Mouse (Mus musculus): ENCODE results near the gene Tmem178b. TPM values are rescaled to one million over a fixed set of nuclear protein-coding genes. Genes with fewer than 3 reads are reported as not detected.

The Tmem178b gene
- total and polyA plus RNA-seq, 3 experiments, result 0.51 to 1.3 (median 0.94) TPM

- 64% methylated on average over 4 of the region's 4 CpGs for WGBS
Observed at GRCm38 (mm10) chr6:40015185-40015584, 142.1 kb downstream of the Tmem178b start.

GRCm38 (mm10) chr6:40015711-40016460, 142.8 kb downstream of the Tmem178b start:
- WGBS, result 62% methylated on average over 7 of the region's 7 CpGs
- Histone ChIP-seq H3K4me3 (no peak overlapping the region), H3K9ac (ENCODE audit: low read depth, low read length) (no peak overlapping the region), H3K4me1 (ENCODE audit: control insufficient read depth, insufficient read depth, low read length) (no peaks in the 10 kb centered on the region), H3K36me3 (ENCODE audit: control insufficient read depth, insufficient read depth, low read length) (no peaks in the 10 kb centered on the region), H3K27ac (no peak overlapping the region), H3K79me2 (replicated peaks; ENCODE audit: control insufficient read depth, insufficient read depth, low read length) (no peaks in the 10 kb centered on the region), H3K27me3 (ENCODE audit: control insufficient read depth, insufficient read depth, low read length) (no peaks in the 10 kb centered on the region)
- TF ChIP-seq EP300 (IDR thresholded peaks at IDR 0.05; ENCODE audit: insufficient read depth, low read depth, low read length) (no peak), POLR2A (IDR thresholded peaks at IDR 0.05; ENCODE audit: insufficient read depth, low read depth, low read length) (no peak), CTCF (IDR thresholded peaks at IDR 0.05) (no peak)
- intact Hi-C loops (cut with DNase I), result no loop called here
- DNase-seq, result no peak

More at GRCm38 (mm10) chr6:40015185-40015584, 142.1 kb downstream of the Tmem178b start:
- Histone ChIP-seq H3K4me1 (ENCODE audit: control insufficient read depth, insufficient read depth, low read length) (no peaks in the 10 kb centered on the region), H3K9ac (ENCODE audit: low read depth, low read length) (no peak overlapping the region), H3K27me3 (ENCODE audit: control insufficient read depth, insufficient read depth, low read length) (no peaks in the 10 kb centered on the region), H3K36me3 (ENCODE audit: control insufficient read depth, insufficient read depth, low read length) (no peaks in the 10 kb centered on the region), H3K79me2 (replicated peaks; ENCODE audit: control insufficient read depth, insufficient read depth, low read length) (no peaks in the 10 kb centered on the region), H3K4me3 (no peak overlapping the region), H3K27ac (no peak overlapping the region)
- TF ChIP-seq POLR2A (IDR thresholded peaks at IDR 0.05; ENCODE audit: insufficient read depth, low read depth, low read length) (no peak), EP300 (IDR thresholded peaks at IDR 0.05; ENCODE audit: insufficient read depth, low read depth, low read length) (no peak), CTCF (IDR thresholded peaks at IDR 0.05) (no peak)
- intact Hi-C loops (cut with DNase I), result no loop called here
- no peak for DNase-seq

GRCm38 (mm10) chr6:40019396-40019795, 146.3 kb downstream of the Tmem178b start:
- no peak for TF ChIP-seq POLR2A (IDR thresholded peaks at IDR 0.05; ENCODE audit: insufficient read depth, low read depth, low read length)
- TF ChIP-seq EP300 (IDR thresholded peaks at IDR 0.05; ENCODE audit: insufficient read depth, low read depth, low read length), result no peak
- TF ChIP-seq CTCF (IDR thresholded peaks at IDR 0.05), result no peak
- Histone ChIP-seq H3K79me2 (replicated peaks; ENCODE audit: control insufficient read depth, insufficient read depth, low read length) (no peaks in the 10 kb centered on the region), H3K27ac (no peak overlapping the region), H3K9ac (ENCODE audit: low read depth, low read length) (no peak overlapping the region), H3K4me3 (no peak overlapping the region), H3K36me3 (ENCODE audit: control insufficient read depth, insufficient read depth, low read length) (no peaks in the 10 kb centered on the region), H3K27me3 (ENCODE audit: control insufficient read depth, insufficient read depth, low read length) (no peaks in the 10 kb centered on the region), H3K4me1 (ENCODE audit: control insufficient read depth, insufficient read depth, low read length) (no peaks in the 10 kb centered on the region)
- no peak for DNase-seq
- intact Hi-C loops (cut with DNase I), result no loop called here
- WGBS, result 38% methylated on average over 4 of the region's 4 CpGs

GRCm38 (mm10) chr6:40023592-40024335, 150.7 kb downstream of the Tmem178b start:
- no peak overlapping the region for H3K9ac ChIP-seq (ENCODE audit: low read depth, low read length)
- 65% methylated on average over 4 of the region's 4 CpGs for WGBS

DNA sequence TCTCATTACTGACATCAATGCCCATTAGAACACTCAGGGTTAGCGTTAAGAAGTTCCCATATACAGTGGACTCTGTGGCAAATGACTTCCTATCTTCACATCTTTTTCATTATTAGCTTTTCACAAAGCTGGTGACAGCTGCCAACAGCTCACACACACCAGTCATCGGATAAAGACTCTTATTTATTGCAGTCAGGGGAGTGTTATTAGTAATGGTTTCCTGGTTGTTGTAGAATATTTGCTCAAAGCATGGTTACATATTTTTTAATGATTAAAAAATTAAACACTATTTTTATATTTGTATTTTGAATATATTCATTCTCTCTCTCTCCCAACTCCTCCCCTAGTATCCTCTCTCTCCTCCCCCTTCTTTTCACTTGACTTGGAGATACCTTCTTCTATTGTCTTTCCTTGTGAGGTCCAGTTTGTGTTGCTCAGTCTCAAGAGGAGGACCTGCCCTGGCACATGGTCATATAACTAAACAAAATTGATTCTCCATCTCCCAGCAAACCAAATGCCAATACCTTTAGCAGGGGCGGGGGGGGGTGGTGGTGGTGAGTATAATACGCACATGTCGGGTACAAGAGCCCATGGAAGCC, 151.4 kb downstream of the Tmem178b start:
- H3K36me3 ChIP-seq (ENCODE audit: control insufficient read depth, insufficient read depth, low read length), result no peaks in the 10 kb centered on the region
- intact Hi-C loops (cut with DNase I), result no loop called here
- H3K4me1 ChIP-seq (ENCODE audit: control insufficient read depth, insufficient read depth, low read length), result no peaks in the 10 kb centered on the region
- H3K9ac ChIP-seq (ENCODE audit: low read depth, low read length), result no peak overlapping the region
- H3K27me3 ChIP-seq (ENCODE audit: control insufficient read depth, insufficient read depth, low read length), result no peaks in the 10 kb centered on the region
- no peak for TF ChIP-seq POLR2A (IDR thresholded peaks at IDR 0.05; ENCODE audit: insufficient read depth, low read depth, low read length)
- no peak for TF ChIP-seq CTCF (IDR thresholded peaks at IDR 0.05)
- no peak for TF ChIP-seq EP300 (IDR thresholded peaks at IDR 0.05; ENCODE audit: insufficient read depth, low read depth, low read length)
- H3K4me3 ChIP-seq, result no peak overlapping the region
- 72% methylated on average over 5 of the region's 5 CpGs for WGBS
- no peak for DNase-seq
- H3K27ac ChIP-seq, result no peak overlapping the region
- H3K79me2 ChIP-seq (replicated peaks; ENCODE audit: control insufficient read depth, insufficient read depth, low read length), result no peaks in the 10 kb centered on the region

More at GRCm38 (mm10) chr6:40023592-40024335, 150.7 kb downstream of the Tmem178b start:
- intact Hi-C loops (cut with DNase I), result no loop called here
- Histone ChIP-seq H3K36me3 (ENCODE audit: control insufficient read depth, insufficient read depth, low read length) (no peaks in the 10 kb centered on the region), H3K27ac (no peak overlapping the region), H3K4me3 (no peak overlapping the region), H3K27me3 (ENCODE audit: control insufficient read depth, insufficient read depth, low read length) (no peaks in the 10 kb centered on the region), H3K79me2 (replicated peaks; ENCODE audit: control insufficient read depth, insufficient read depth, low read length) (no peaks in the 10 kb centered on the region), H3K4me1 (ENCODE audit: control insufficient read depth, insufficient read depth, low read length) (no peaks in the 10 kb centered on the region)
- no peak for DNase-seq
- TF ChIP-seq CTCF (IDR thresholded peaks at IDR 0.05) (no peak), POLR2A (IDR thresholded peaks at IDR 0.05; ENCODE audit: insufficient read depth, low read depth, low read length) (no peak), EP300 (IDR thresholded peaks at IDR 0.05; ENCODE audit: insufficient read depth, low read depth, low read length) (no peak)

All from heart, adult 2 months (tissue).